Mouse (Mus musculus): ENCODE data around the gene Olfr372.

Olfr372 gene

DNA sequence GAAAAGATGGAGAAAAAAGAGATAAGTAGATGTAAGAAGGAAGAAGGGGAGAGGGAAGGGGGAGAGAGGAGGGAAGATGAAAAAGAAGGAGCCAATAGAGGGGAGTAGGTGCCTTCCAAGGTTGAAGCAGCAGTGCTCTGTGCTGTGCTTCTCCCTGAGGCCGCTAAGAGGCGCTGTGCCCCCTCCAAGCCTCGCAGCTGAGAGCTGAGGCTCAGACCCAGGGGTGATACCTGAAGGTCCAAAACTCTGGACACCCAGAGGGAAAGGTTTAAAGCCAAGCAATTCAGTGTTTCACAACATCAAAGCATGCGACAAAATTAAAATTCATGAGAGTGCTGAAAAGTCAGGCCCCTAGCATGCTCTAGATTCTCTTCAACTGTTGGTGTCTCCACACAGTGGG, 64.1 kb downstream of the Olfr372 start:
- no peak for DNase-seq

DNA sequence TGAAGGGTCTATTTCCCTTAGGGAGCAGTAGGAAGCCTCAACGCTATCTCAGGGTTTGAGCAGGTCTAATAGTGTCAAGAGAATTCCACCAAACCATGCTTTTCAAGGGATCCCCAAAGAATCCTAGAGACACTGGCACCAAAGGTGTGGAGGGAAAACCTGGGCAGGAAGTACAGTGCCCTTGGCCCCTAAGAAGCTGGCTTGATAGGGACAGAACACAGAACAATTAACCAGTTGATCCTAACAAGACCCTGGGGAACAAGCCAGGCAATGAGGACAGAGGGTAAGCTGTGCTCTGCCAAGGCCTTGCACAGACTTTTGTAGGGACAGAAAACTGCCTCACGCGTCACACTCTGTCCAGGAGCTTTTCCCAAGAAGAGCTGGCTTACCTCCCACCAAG, 65.7 kb downstream of the Olfr372 start, which contains the start of gene Olfr374:
Gene Olfr374 (plus strand): TSS at position 301 of the 400 bp plus-strand sequence.
- no peak for DNase-seq
